Mouse (Mus musculus): ENCODE measurements around the gene Mt4. TPM values are rescaled to one million over a fixed set of nuclear protein-coding genes. Genes with fewer than 3 reads are reported as not detected.
"Not testable (repeated sequence)": the region's sequence is repeated elsewhere in the genome, so short reads cannot be mapped to it uniquely, and the experiment has no call there.

Mt4 gene
- not detected in 2 replicates for total RNA-seq (2021)
- long read RNA-seq, experiment 1: 0 reads
- long read RNA-seq, experiment 2: 0 reads

DNA sequence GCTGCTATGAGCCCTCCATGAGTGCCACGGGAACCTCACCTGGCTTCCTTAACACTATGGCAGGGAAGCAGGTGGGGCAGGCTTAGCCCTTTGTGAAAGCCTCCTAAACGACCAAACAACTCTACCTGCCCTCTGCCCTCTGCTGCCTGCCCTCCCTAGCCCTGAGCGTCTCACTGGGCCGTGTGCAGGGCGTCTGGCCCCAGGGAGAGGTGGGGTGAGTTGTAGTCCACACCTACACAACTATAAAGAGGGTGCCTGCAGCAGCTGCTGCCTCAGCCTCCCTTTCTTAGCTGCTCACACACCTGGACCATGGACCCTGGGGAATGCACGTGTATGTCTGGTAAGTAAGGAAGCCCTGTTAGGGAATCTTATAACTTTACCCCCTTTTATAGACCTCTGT lies at the start of gene Mt4:
Gene Mt4 (plus strand): TSS at position 265 of the 400 bp plus-strand sequence.
- DNase-seq: no peak

DNA sequence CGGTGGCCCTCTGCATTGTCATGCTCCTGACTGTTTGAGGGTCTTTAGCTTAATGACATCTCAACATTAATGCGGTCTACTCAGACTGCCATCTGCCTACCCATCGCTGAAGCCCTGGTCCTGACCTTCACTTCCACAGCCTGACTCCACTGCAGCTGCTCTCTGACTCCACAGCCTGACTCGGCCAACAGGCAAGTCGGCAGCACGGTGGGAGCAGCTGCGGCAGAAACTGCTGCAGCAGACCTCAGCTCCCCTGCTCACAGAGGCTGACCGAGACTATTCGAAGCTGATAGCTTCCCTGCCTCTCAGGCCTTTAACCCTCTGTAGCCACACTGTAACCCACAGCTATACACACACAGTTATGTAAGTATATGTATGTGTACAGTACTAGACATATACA lies 49.0 kb upstream of the Mt4 start:
- no peak for DNase-seq

DNA sequence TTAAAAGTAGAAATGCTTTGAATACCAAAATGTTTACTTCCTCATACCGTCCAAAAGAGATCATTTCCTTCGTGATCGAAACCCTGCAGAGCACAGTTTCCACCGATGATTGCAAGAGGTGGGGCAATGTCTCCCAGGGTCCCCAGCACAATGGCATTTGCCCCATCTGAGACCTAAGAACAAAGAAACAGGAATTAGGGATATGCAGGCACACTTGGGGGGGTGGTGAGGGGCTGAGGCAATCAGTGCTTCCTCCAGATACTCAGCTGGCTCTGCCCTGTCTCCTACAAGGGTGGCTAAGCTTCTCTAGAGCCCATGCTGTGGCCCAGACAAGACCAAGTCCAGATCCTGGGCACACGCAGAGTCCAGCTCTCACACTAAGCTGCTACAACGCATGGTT lies 47.3 kb upstream of the Mt4 start:
- no peak for DNase-seq

DNA sequence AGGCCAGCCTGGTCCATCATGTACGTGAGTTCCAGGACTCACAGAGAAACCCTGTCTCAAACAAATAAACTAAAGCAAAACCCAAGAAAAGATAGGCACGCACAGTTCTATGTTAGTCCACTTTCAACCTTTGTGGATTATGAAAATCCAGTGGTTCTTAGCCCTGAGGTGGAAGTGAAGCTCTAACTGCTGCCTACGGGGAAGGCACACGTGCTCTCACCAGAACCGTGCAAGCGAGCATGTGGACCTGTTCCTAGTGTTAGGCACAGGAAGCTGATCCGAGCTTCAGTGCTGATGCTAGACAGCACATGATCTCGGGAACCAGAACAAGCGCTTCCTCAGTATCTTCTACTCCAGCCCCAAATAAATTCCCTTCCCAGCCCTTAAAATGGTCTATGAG lies 44.1 kb upstream of the Mt4 start:
- no peak for DNase-seq

DNA sequence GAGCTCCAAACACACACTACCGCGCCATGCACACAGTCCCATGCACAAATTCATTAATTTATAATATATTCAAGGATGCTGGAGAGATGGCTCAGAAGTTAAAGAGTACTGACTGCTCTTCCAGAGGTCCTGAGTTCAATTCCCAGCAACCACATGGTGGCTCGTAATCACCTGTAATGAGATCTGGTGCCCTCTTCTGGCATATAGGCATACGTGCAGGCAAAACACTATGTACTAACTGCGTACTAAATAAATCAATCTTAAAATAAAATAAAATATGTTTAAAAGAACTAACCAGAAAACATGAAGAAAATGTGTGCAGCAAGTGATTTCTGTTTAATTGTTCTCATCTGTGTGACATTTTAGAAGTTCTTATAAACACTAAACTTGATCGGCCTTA lies 42.7 kb upstream of the Mt4 start:
- DNase-seq: no peak

DNA sequence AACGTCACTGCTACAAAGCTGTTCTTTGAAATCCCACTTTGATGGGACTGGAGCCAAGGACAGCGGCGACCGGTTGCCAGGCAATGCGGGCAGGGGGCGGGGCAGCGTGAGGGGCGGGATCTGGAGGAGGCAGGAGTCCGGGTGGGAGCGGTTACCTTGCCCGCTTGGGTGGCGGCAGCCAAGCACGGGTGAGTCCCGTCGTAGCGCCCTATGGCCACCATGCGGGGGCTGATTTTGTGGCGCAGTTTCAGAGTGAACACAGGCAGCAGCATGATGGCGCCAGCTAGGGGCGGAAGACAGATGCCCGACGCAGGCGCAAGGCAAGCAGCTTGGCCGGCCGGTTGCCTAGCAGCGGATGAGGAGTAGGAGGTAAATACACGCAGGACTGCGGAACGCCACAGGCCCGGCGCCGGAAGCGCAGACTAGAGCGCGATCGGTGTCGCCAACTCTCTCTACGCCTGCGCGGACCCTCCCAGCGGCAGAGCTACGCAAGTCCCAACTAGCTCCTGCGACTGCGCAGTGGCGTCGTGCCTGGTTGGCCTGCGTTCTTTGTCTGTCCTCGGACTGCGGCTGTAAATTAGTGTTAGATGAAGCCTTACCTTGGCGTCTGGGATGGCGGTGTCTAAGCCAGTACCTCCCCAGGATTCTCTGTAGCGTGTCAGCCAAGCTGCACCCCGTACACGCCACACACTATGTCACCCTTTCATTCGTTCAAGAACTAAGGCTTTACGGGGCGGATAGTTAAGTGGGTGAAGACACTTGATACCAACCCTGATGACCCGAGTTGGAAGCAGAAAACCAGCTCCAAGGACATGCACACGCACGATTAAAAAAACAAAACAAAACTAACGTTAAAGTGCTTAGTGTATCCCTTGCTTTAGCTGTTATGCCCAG lies 38.7 kb upstream of the Mt4 start, which contains the start of gene Bbs2:
Gene Bbs2 (minus strand): TSS at position 848 of the 894 bp plus-strand sequence.
- peak; percentile 100 for DNase-seq

DNA sequence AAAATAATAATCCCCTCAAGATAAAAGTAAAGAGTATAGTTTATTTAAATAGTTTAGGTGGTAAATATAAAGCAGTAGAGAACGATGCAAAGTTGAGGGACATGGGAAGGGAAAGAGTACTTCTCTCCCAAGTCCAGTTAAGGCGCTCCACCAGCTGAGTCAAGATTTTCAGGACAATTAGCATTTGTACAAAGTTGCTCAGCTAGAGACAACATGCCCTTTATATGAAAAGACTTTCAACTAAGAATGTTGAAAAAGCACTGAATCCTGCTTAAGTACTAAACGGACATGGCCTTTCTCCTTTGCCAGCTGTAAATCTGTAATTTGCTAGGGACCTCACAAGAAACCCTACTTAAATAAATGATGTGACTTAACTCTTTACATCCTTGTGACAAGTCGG lies 38.0 kb upstream of the Mt4 start:
- DNase-seq: no peak

DNA sequence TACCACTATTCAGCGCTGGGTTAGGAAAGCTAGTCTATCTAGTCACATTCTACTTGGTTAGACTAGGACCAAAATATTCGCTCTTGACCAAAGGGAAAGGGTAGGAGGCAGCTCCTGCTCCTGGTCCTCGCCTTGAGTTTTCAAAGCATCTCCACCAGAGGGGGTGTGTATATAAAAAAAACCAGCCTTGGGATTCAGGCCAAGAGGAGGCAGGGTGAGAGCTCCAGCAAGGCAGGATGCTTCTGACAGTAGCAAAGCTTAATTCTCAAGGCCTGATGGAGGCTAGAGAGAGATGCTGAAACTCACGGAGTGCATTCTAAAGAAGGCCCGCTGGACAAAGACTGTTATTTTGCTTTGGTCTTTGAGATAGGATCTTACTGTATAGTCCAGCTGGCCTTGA lies 32.9 kb upstream of the Mt4 start:
- DNase-seq: peak; percentile 73

DNA sequence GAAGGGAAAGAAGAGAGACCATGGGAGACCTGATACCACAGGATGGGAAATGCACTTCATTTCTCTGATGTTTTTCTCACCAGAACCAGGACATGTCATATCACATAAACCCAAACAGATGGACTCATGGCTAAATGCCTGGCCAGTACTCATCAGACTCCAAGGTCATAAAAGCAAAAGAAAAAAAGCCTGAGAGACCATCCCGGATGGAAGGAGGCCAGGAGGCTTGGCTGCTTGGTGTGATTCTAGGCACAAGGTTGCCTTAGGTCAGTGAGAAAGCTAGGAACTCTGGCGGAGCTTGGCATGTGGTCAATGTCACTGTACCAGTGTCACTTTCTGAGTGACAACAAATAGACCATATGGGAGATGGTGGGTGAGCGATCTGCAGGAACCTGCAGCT lies 29.1 kb upstream of the Mt4 start:
- peak; percentile 80 for DNase-seq

DNA sequence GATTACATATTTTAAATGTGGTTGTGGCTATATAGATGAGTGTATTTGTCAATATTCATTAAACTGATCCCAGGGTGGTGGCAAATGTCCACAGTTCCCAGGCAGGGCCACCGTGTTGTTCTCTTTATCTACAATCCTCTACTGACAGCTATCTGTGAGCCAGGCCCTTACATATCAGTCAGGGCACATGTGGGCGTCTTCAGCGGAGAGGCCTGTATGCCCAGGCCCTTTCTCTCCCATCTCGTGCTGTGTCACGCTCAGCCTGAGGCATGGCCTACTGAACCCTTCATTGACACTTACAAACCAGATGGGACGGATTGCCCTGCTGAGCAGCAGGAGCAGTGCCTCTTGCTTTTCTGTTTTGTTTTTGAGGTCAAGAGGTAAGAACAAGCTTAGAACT lies 27.6 kb upstream of the Mt4 start:
- DNase-seq: no peak

DNA sequence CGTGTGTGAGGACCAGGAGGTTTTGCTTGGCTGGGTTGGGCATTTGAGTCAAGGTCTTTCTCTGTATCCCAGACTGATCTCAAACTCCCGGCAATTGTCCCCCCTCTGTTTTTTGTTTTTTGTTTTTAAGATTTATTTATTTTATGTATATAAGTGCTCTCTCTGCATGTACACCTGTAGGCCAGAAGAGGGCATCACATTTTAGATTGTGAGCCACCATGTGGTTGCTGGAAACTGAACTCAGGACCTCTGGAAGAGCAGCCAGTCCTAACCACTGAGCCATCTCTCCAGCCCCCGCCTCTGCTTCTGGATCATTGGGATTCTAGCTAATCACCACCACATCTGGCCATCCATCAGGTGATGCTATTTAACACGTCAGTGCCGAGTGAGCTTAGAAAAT lies 27.2 kb upstream of the Mt4 start:
- DNase-seq: no peak

DNA sequence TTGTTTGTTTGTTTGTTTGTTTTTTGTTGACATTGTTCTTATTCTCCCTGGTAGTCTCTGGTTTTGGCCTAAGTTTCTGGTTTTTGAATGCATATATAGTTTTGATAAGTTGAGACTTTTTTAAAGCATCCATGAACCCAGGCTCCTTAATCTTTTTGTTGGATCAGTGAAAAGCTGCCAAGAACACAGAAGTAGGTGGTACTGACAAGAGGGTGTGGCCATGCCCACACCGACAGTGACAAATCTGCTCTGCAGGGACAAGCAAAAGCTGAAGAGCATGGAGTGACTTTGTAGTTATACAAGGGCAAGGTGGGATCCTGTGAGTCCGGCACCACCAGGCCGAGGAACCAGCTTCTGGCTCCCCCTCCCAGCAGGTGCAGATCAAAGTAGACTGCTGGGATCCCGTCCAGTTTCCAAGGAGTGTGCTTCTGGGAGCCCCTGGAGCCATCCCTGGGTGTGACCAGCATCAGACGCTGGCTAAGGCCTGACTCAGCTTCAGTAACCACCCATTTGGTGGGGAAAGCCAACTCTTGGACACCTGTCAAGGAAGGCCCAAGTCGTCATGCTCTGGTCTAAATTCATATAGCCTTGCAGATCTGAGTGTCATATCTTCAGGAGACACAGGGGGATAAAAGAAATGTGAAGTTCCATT lies 26.3 kb upstream of the Mt4 start:
- no peak for DNase-seq

DNA sequence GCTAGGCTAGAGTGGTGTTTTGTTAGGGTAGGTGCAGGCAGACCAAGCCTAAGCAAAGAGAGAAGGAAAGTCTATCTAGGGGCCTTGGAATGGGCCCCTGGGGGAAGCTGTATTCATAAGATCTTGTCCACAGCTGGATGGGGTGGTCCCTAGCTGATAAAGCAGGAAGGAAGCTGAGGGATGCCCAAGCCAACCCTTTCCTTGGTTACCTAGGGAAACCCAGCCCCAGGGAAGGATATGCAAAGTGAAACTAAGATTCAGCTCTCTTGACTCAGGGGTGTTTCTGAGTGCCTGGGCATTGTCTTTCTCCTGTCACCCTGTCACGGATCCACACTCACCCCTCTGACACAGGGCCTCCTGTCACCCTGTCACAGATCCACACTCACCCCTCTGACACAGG lies 23.6 kb upstream of the Mt4 start:
- no peak for DNase-seq

DNA sequence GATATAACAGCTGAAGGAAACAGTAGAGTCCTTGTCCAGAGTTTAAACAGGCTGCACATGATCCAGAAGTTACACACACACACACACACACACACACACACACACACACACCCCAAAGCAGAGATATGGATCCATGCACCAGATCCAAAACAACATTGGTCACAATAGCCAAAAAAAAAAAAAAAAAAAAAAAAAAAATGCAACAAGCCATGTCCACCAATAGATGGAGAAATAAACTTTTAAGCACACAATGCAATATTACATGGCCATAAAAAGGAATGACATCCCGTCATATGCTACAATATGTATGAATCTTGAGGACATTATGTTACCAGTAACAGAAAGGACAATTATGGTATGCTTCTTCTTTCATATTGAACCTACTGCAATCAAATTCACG lies 23.0 kb upstream of the Mt4 start:
- no peak for DNase-seq

DNA sequence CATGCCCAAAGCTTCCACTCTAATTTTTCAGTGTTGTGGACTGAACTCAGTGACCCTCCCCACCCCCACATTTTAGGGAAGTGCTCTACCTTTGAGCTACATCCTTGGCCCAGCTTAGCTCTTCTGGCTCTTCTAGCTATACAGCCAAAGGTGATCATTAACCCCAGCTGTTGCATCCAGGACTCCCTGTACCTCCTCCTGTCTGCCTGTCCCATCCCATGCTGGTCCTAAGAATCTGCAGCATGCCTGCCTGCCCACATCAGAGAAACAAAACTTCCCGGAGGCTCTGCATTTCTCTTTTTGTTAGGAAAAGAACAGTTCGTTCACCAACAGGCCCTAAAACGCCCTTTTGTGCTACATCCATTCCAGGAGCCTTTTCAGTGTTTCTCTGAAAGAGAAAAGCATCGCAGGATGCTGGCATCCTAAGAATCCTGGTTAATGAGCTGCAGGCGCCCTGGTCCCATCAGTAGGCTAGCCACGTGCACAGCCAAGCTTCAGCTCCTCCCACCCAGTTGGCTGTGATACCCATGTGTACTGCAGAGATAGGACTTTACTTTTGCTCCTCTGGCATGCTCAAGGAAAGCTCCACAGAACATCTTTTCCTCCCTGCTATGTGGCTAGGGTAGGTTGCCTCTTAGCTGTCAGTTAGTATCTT lies 18.1 kb upstream of the Mt4 start:
- no peak for DNase-seq

DNA sequence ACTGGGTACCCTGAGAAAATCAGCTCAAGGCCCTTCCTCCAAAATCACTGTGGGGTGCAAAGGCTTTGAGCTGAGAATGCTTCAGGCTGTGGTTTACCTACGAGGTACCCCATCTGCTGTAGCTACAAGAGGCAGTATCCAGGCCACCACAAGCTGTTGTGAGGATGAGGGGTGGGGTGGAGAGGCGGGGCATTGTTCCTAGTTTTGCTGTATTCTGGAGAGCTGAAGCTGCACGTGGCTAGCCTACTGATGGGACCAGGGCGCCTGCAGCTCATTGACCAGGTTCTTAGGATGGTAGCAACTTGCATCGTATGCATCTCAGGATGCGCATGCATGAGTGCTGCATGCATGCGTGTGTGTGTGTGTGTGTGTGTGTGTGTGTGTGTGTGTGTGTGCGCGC lies 15.4 kb upstream of the Mt4 start:
- no peak for DNase-seq

DNA sequence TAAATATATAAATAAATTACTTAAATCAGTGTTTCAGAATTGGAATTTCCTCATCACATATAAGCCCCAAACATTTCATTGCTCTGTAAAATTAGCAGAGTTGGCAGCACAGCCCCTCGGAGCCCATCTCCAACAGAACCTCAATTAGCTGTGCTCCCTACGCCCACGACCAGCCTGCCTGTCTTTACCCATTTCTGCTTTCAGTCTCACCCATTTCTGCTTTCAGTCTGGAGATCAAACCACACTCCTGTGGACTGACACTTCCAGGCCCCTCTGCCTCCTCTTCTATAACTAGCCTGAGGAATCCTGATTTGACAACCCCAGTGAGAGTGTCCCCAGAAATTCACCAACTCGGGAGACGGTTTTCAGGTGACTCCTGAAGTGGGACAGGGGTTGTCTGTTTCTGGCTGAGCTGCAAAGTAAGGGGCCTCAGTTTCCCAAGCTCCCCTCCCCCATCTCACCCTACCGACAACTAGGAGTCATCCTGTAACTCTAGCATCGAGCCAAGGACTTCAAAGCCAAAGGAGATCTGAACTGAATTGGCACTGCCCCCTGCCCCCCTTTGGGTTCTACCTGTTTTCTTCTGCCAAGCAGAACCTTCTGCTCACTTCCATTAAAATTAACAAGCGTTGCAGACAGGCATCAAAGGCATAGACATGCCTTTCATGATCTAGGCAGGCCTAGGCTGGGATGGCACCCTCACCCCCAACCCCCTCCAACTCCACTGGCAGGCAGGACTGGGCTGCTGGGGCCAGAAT lies 14.1 kb upstream of the Mt4 start:
- DNase-seq: no peak

DNA sequence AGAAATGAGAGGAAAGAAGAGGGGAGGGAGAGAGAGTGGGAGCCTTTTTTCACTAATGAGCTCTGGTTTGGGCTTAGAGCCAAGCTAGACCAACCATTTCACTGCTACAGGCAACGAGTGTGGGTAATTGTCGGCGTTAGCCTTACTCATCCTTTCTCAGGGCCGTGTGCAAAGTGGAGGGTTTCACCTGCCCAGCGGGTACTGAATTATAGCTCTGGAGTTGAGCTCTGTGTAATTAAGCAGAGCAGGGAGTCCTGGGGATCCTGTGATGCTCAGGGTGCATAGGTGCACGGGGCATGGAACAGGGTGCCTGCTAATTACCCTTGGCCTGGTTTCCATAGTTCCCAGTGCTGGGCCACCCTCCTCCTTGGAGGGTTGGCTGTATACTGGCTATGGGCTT lies 9.3 kb upstream of the Mt4 start:
- no peak for DNase-seq

DNA sequence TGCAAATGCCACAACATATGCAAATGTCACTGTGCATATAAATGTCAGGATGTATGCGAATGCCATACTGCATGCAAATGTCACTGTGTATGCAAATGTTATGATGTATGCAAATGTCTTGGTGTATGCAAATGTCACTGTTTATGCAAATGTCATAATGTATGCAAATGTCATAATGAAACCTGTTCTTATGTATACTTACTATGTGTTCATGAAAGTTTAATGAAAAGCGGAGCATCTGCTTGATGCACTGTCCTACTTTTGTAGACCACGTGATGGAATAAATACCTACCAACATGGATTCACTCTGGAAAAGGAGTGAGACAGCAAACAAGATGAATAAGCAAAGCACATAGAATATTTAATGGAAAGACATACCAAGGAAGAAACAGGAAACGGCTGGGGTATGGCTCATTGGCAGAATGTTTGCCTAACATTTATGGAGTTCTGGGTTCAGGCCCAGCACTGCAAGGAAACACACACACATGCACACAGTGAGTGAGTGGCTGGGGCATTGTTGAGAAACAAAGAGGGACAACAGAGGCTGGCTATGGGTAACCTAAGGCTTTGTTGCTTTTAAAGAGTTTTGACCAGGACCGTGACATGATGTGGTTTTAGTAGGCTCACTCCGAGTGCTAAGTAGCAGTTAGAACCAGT lies 7.7 kb upstream of the Mt4 start:
- DNase-seq: no peak

DNA sequence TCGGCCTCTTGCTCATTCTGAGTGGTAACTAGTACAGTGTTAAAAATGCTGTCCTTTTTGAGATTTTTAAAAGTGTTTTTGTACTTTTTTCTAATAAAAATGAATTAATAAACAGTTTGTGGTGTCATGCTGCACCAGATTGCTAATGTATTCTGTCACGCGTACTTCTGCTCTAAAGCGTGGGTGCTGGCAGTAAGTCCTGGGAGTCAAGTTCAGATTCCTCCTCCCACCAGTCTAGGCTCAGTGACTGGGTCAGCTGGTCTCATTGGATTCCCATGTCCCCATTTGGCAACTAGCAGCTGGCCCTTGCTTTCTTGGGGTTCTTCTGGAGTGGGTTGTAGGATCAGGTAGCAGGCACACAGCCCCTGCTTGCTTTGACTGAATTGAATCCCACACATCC lies 6.9 kb upstream of the Mt4 start:
- DNase-seq: no peak

DNA sequence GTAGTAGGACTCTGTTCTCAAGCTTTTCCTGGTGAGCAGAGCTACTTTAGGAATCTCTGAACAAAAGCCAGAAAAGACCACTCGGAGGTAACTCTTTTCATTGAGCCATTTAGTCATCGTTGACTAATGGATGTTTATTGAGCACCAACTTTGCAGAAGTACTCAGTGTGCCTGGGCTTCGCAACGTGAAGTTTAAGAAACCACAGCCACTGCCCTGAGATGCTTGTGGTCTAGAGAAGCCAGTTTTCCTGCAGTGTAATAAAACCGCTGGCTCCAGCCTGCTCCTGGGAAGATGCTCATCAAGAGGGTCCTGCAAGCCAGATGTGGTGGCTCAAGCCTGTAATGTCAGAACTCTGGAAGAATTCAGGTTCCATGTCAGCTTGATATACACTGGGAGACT lies 4.9 kb upstream of the Mt4 start:
- no peak for DNase-seq

DNA sequence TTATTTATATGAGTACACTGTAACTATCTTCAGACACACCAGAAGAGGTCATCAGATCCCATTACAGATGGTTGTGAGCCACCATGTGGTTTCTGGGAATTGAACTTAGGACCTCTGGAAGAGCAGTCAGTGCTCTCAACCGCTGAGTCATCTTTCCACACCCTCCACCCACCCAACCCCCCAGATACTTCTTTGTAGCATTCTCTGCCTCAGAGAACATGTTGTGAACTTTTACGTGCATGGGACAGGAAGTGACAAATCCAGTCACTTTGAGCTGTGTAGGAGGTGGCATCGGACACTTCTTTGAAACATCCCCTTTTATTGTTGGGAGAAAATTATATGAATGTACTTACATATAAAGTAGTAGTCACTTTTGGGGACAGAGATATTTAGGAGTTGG lies 2.4 kb upstream of the Mt4 start:
- not testable (repeated sequence) for DNase-seq

Data from adrenal gland, postnatal 14 days (tissue).